Mouse (Mus musculus) thymus, postnatal 4 days (tissue): ENCODE measurements around the gene Cxcl10.

Experiments used
- DNase-seq: peaks from one replicate; pipeline ENCODE4 v3.0.0; 2021

Cxcl10 gene

GRCm38 (mm10) chr5:92348794-92349413 lies at the start of gene Cxcl10:
TSS of gene Cxcl10 (minus strand) at chr5:92348889.
- DNase-seq = peak; percentile 59

GRCm38 (mm10) chr5:92398153-92398552 lies 49.5 kb upstream of the Cxcl10 start:
- peak; percentile 83 for DNase-seq

- no peak for DNase-seq
These were observed 47.8 kb upstream of the Cxcl10 start for GRCm38 (mm10) chr5:92396476-92396875.

- no peak for DNase-seq
These were observed 47.1 kb upstream of the Cxcl10 start for GRCm38 (mm10) chr5:92395764-92396163.

- DNase-seq = no peak
These were observed 45.2 kb upstream of the Cxcl10 start for GRCm38 (mm10) chr5:92393863-92394262.

- no peak for DNase-seq
These were observed 43.9 kb upstream of the Cxcl10 start for GRCm38 (mm10) chr5:92392542-92392941.

DNA sequence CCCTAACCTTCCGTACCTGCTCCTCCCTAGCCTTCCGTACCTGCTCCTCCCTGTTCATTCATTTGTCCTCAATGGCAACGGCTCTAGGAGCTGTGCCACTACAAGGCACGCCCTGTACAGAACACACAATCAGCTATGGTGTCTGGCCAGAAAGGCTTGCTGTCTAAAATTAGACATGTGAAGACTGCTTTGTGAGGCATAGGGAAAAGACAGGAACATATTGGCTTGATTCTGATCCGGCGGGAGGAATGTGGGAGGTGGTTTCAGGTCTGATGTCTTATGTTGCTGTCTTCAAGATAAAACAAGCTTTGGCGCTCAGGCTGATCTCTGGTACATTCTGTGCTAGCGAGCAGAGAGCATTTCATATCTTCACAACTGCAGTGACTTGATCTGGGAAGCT lies 41.9 kb upstream of the Cxcl10 start:
- no peak for DNase-seq

DNA sequence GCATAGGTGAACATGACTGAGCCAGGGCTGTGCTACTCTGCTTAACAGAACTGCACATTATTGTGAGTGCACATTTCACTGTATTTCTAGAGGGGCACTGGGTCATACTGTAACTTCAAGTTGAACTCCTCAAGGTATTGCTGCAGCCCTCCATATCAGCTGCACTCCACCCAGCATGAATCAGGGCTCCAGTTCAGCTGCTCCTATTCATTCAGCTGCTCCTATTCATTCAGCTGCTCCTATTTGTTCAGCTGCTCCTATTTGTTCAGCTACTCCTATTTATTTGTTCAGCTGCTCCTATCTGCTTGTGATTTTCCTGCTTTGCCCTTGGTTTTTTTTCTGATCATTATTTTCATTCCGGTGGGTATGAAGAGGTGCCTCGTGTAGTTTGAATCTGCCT lies 41.3 kb upstream of the Cxcl10 start:
- DNase-seq = no peak

DNA sequence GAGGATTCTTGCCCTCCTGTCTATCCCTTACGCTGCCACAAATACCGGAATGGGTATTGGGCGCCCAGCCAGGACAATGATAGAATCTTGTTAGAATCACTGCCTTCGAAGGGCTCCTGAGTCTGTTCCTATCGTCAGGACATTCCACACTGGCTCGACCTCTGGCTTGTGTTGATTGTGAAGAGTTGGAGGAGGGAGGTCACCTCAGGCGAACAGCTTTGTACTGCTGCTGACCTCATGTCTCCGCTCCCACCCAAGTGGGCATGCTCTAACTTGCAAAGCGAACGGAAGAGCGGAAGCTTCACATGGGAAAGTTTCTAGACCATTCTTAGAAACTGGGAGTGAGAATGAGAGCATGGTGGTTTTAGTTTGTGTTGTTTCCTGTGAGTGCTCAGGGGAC lies 38.7 kb upstream of the Cxcl10 start:
- no peak for DNase-seq

DNA sequence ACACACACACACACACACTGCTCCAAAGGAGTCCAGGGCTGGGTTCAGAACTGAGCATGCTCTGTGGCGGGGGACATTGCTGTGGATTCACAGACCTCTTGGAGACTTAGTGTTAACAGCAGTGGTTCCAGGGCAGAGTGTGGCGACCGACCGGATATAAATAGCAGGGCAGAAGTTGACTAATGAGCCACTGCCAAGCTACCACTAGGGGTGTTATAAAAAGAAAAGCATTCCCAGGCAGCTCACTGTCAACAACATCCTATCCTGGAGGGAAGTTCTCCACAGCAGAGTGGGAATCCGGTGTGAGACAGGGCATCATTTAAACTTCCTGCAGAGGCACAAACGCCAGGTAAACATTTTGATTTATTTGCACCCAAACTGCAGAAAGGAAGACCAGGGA lies 38.0 kb upstream of the Cxcl10 start:
- DNase-seq = no peak

DNA sequence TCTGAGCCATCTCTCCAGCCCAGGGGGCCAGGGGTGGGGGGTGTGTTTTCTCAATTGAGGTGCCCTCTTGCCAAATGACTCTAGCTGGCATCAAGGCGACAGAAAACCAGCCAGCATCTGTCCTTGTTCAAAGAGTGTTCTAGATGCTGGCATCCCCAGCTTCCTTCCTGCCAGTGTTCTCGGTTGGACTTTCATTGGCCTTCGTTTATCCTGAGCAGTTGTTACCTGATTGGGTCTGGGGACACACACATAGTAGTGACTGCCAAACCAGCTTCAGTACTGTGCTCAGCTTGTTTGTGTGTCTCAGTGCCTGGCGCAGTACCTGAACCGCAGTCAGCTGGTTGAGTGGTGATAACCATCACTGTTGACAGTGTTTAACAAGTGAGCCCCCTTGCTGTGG lies 37.4 kb upstream of the Cxcl10 start:
- no peak for DNase-seq

GRCm38 (mm10) chr5:92384855-92385254 lies 36.2 kb upstream of the Cxcl10 start:
- peak; percentile 73 for DNase-seq

- DNase-seq = no peak
These were observed 35.1 kb upstream of the Cxcl10 start for GRCm38 (mm10) chr5:92383747-92384146.

- DNase-seq = no peak
These were observed 33.6 kb upstream of the Cxcl10 start for GRCm38 (mm10) chr5:92382349-92382679.

DNA sequence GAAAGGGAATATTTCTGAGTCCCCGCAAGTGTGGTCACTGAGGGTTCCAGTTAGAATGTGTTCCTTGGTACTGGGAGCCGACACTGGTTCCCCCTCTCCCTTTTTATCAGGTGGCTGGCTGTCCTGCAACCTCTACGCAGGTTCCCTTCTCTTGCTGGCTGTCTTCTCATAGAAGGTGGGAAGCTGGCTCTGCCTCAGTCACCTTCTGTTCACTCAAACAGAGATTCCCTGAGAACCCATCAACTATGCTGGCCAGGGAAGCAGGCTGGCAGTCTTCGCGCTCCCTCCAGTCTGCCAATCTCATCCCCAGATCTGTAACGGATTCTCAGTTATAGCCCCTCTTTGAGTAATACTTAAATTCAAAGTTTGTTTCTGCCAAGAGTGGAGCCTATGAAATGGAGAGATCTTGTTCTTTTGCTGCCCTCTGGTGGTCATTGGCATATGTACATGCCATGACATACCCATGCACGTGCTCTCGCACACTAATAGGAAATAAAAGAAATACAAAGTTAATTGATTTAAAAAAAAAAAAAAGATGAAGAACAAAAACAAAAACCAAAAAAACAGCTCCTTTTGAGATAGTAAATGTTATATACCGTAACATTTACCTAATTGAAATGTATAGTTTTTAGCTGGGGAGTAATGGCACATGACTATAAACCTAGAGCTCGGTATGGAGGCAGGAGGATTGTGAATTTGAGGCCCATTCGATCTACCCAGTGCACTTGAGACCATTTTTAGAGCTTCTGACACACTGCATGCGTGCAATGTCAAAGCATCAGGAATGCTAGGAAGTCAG lies 33.1 kb upstream of the Cxcl10 start:
- DNase-seq = peak; percentile 81

DNA sequence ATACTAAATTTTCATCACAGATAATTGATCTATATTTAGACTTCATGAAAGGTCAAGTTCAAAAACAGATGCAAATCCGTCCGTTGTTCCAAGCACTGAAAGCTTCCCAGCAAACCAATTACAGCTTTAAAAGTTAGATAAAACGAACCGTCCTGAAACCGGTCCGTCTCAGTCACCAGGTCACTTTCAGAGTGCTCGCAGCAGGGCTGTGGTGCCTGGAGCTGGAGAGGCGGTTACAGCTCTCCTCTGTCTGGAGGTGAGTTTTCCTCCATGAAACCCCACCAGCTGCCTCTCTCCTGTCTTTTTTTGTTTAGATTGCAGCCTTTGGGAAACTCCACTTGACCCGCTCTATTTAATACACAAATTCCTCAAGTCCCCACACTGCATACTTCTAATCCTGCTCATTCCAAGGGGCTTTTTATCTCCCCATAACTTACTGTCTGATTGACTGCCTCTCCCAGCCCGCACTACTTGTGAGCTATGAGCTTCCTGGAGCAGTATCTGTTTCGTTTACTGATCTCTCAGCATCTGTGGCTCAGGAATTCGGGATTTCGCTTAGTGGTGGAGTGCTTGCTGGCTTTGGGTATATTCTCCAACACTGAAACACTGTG lies 28.2 kb upstream of the Cxcl10 start:
- DNase-seq = no peak

DNA sequence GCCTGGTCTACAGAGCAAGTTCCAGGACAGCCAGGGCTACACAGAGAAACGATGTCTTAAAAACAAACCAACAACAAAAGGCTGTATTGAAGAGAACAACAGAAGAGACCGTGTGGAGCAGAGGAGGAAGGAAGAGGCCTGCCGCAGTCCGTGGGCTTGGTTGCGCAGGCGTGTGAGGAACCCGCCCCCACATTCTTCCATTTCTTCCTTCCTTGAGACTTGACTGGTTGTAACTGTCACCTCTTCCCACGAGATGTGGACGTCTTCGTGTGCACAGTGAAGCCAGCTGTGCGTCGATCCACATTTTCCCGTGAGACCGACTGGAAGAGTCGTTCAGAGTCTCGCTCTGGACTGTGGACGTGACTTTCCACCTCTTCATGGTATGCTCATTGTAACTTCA lies 26.7 kb upstream of the Cxcl10 start:
- peak; percentile 56 for DNase-seq

- peak; percentile 48 for DNase-seq
These were observed 26.0 kb upstream of the Cxcl10 start for GRCm38 (mm10) chr5:92374721-92375142.

- DNase-seq = no peak
These were observed 23.9 kb upstream of the Cxcl10 start for GRCm38 (mm10) chr5:92372605-92373004.

- DNase-seq = no peak
These were observed 22.8 kb upstream of the Cxcl10 start for GRCm38 (mm10) chr5:92371361-92371976.

- DNase-seq = no peak
These were observed 22.2 kb upstream of the Cxcl10 start for GRCm38 (mm10) chr5:92370891-92371290.

DNA sequence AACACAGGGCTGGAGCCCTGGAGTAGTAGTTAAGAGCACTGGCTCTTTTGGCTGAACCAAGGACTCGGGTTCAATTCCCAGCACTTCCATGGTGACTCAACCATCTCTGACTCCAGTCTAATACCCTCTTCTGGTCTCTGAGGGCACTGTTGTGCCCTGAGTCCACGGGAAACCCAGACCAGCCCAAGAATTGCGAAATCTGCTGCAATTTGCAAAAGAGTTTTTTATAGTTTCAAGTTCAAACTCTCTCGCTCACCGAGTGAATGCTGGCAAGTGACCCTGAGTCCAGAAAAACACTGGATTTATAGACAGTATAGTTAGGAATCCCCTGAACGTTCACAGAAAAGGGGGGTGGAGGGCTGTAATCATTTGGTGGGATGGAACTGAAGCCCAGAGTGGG lies 21.7 kb upstream of the Cxcl10 start:
- no peak for DNase-seq

- no peak for DNase-seq
These were observed 20.7 kb upstream of the Cxcl10 start for GRCm38 (mm10) chr5:92369151-92369994.
